Mouse (Mus musculus) lung, postnatal 4 days (tissue): ENCODE measurements around the gene Ctdsp2.

Experiments used
- DNase-seq, 2 experiments: peaks; one replicate each; pipeline ENCODE4 v3.0.0; 2021

Ctdsp2 gene

DNA sequence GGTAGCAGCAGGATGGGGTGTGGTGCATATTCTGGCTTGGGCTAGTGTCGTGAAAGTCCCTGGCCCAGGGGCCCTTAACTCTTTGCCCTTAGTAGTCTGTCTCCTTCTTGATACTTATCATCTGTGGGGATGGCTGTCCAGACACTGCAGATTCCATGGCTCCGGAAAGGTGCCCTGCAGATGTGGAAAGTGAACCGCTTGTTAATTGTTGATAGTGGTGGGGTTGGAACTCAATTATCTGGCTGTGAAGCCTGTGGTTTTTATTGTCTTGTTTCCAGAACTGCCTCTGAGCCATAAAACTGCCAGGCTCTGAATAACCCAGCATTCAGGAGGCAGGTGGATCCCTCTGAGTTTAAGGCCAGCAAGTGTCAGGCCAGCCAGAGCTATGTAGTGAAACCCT is 13.2 kb downstream of the Ctdsp2 start:
- DNase-seq, result no peak

DNA sequence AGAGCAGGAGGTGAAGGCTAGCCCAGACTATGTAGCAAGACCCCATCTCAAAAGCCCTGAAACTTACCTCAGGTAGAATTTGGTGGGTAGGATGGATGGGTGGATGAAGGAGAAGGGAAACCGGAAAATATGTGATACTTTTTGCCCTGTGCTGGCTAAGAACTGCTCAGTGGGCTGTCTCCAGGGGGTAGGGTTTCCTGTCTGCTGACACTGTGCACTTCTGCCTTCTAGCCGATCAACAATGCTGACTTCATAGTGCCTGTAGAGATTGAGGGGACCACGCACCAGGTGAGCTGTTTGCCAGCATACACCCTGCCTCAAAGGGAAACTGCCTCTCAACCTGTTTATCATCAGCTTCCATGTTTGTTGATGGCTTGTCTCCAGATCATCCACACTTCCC is 15.1 kb downstream of the Ctdsp2 start:
- no peak for DNase-seq

GRCm38 (mm10) chr10:126997340-126998113 is 19.0 kb downstream of the Ctdsp2 start:
- no peak for DNase-seq

DNA sequence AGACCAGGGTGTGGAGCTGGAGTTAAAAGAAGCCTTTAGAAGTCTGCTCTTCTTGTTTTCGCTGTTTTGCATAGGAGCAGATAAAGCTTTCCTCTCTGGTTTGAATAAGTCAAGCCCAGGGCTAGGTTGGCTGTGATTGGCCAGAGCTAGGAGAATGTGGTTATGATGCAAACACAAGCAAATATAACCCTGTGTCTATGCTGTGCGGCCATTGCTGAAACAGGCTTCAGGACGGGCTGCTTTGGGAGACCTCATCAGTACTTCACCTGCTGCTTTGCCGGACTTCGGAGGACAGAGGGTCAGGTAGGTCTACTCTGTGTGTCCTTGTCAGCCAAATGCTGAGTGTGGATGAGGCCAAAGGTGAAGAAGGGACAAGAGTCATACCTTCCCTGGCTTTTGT is 22.0 kb downstream of the Ctdsp2 start, which contains the start of gene Avil:
Gene Avil, plus strand, starts transcription at position 181 of the 400 bp plus-strand sequence.
- no peak for DNase-seq

DNA sequence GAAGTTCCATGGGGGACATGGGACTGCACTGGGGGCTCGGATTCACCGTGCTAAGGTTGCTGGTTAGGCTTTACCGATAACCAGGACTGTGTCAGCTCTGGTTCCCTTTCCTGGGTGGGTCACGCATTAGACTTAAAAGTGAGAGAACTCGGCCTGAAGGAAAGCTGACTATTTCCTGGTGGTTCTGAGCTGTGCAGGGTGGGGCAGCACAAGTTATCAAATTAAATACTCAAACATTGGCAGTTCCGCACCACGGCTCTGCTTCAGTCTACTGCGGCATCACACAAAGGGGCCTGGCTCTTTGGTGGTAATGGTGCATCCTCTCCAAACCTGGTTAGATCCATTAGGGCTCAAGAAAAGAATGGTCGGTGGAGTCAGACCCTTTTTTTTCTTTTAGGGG is 22.8 kb downstream of the Ctdsp2 start:
- no peak for DNase-seq

DNA sequence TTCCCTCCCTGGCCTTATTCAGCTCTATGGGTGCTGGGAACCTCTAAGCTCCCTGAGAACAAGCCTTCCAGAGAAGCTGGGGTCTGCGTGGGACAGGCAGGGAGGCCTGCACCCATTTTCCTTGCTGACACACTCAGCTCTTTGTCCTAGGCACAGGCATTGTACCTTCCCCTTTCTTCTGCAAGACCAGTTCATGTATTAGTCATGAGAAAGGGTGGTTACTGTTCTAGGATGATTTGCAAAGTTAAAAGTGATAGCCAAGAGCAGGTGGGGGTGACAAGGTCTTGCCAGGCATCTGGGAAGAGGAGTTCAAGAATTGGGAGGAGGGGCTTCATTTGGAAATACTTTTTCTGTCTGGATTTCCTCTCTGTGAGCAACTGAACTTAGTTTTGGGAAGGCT is 23.5 kb downstream of the Ctdsp2 start:
- DNase-seq, result no peak

- DNase-seq, result no peak
These were observed 24.2 kb downstream of the Ctdsp2 start for GRCm38 (mm10) chr10:127002765-127003164.

- no peak for DNase-seq
These were observed 24.8 kb downstream of the Ctdsp2 start for GRCm38 (mm10) chr10:127003334-127003733.

- no peak for DNase-seq
These were observed 25.3 kb downstream of the Ctdsp2 start for GRCm38 (mm10) chr10:127003806-127004205.

DNA sequence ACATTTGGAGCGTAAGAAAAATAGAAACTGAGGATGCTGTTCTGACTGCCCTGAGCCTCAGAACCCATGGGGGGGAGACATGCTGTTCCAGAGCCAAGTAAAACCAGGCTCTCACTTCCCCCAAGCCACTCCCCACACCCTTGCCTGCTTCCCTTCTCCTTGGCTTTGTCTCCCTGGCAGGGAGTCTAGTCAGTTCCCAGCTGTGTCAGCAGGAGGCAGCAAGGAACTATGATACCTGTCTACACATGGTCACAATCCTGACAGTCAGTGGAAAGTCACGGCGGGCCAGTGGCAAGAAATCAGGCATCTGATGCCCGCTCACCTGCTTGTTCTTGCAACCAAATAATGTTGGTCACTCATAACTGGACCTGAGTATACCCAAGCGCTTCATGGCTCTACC is 38.0 kb downstream of the Ctdsp2 start:
- DNase-seq, result peak; percentile 34 to 43

DNA sequence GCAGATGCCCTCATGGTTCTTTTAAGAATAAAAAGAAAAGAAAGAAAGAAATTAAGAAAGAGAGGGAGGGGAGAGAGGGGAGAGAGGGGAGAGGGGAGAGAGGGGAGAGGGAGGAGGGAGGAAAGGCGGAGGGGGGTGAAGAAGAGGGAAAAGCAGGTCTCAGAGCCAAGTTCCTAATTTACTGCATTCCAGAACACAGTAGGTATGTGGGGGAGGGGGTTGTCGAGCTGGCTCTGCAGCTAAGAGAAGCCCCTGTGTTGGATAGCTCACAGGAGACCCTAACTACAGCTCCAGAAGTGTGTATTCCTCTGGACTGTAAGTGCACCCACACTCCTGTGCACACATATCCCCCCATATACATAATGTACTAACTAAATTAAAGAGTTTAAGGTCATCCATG is 38.6 kb downstream of the Ctdsp2 start:
- no peak for DNase-seq

DNA sequence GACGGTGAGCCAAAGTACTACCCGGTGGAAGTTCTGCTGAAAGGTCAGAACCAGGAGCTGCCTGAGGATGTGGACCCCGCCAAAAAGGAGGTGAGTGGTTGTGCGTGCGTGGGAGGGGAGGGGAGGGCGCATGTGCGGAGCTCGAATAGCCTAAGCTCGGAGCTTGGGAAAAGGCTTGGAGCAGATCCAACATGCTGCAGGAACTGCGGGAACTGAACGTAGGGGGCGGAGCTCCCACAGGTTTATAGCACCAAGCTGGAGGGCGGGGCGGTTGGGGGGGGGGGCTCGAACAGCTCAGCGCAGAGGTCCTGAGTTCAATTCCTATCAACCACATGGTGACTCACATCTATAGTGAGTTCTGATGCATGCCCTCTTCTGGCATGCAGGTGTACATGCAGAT is 39.9 kb downstream of the Ctdsp2 start:
- no peak for DNase-seq

- peak; percentile 92 to 95 for DNase-seq
These were observed 52.1 kb downstream of the Ctdsp2 start, which contains the start of gene Tsfm for GRCm38 (mm10) chr10:127030336-127031296. Gene Tsfm, minus strand, starts transcription at chr10:127030840.

DNA sequence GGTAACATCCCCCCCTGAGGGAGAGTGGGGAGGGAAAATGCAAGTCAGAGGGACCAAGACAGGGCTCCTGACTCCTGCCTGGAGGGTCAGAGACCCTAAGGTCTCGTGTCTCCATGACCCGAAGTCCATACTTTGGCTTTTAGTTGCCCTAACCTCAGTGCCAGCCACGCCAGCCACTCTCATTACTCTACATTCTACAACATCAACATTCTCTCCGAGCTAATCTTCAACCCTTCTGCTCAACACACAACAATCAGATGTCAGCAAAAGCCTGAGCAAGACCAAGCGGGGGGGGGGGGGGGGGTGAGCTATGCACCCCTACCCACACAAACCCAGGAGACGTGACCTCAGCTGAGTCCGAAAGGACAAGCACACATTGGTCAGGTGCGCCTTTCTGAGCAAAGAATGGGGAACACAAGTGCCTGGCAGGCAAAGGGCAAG is 54.8 kb downstream of the Ctdsp2 start:
- DNase-seq, result no peak

- DNase-seq, result no peak
These were observed 57.8 kb downstream of the Ctdsp2 start for GRCm38 (mm10) chr10:127036273-127036672.

- no peak for DNase-seq
These were observed 59.1 kb downstream of the Ctdsp2 start for GRCm38 (mm10) chr10:127037641-127038040.

DNA sequence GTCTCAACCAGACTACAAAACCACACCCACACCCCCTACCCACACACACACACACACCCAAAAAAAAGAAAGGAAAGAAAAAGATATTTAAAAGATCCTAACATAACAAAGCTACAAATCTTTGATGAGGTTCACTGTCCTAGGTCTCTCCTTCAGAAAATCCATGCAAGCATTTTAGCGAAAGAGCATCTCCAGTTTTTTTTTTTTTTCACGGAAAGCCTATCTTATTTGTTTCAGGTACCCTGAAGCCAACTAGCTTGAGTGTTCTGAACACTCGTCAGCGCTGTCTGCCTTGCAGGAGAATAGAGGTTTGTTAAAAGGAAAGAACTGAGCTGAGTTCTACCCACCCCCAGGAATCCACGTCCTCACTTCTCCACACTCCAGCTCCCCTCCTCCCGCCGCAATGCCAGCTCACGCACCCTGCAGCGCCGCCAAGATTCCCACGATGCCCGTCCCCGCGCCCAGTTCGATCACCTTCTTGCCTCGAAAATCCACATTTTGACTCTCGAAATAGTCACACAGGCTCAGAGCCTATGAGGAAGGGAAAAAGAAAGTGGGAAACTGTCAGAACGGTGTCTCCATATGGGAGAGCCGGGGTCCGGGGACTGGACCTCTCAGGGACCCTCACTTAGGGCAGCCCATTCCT is 62.2 kb downstream of the Ctdsp2 start:
- DNase-seq, result no peak

DNA sequence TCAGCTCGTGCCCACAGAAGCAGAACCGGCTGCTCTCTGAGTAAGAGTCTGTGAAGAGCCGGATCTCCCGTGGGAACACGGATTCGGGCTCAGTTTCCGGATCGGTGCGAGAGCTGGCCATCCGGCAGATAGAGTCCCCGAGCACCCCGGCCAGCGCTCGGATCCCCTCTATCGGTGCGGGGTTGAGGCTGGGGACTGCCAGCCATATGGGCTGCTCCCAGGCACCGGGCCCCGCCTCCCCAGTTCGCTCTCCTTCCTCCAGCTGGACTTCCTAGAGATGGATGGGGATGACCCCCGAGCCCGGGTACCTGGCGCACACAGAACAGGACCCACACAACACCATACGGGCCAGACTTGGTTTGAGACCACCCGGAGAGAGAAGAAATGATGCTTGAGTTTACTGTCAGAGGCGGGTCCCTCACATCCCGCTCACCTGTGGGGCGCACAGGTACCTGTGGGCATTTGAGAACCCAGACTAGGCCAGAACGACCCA is 62.8 kb downstream of the Ctdsp2 start, which contains the start of the genes Mettl1 and Eef1akmt3:
Gene Mettl1, plus strand, starts transcription at position 141 of the 493 bp plus-strand sequence.
Gene Eef1akmt3, minus strand, starts transcription at position 240 of the 493 bp plus-strand sequence.
- peak; percentile 49 for DNase-seq

- peak; percentile 91 for DNase-seq
These were observed 63.3 kb downstream of the Ctdsp2 start for GRCm38 (mm10) chr10:127041774-127042338.

DNA sequence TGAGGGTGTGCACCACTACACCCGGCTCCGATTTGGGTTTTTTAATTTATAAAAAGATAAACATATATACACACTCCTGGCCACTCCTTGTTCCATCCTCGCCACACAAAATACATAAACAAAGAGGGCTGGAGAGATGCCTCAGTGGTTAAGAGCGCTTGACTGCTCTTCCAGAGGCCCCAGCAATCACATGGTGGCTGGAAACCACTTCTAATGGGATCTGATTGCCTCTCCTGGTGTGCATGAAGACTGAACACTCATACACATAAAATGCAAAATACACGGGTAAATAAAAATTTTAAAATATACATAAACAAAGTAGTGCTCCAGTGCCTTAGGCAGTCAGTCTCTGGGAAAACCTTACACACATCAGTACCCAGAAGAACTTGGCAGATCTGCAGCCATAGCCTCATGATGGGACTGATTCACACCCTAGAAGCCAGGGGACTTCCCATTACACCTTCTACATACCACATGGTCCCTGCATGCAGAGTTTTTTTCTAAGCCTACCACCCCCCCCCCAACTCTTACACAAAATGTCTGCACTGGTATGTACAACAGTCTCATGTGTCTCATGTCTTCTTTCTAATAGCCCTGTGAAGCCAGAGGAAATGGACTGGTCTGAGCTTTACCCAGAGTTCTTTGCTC is 64.1 kb downstream of the Ctdsp2 start:
- no peak for DNase-seq

GRCm38 (mm10) chr10:127043187-127043586 is 64.7 kb downstream of the Ctdsp2 start:
- DNase-seq, result no peak

- DNase-seq, result no peak
These were observed 69.4 kb downstream of the Ctdsp2 start, which contains the start of gene Cyp27b1 for GRCm38 (mm10) chr10:127047954-127048353. Gene Cyp27b1, plus strand, starts transcription at chr10:127048250.
